Mouse (Mus musculus): ENCODE results near the gene Slc38a2.

Gene Slc38a2

GRCm38 (mm10) chr15:96699521-96700511, at the start of gene Slc38a2:
Gene Slc38a2, minus strand, starts transcription at chr15:96699730.
- DNase-seq = peak; percentile 90

- no peak for DNase-seq
Observed at GRCm38 (mm10) chr15:96749101-96749500, 49.6 kb upstream of the Slc38a2 start.

- no peak for DNase-seq
Observed at GRCm38 (mm10) chr15:96747551-96747950, 48.0 kb upstream of the Slc38a2 start.

- DNase-seq = no peak
Observed at GRCm38 (mm10) chr15:96746986-96747385, 47.5 kb upstream of the Slc38a2 start.

- no peak for DNase-seq
Observed at GRCm38 (mm10) chr15:96745299-96745698, 45.8 kb upstream of the Slc38a2 start.

- DNase-seq = no peak
Observed at GRCm38 (mm10) chr15:96744882-96745296, 45.4 kb upstream of the Slc38a2 start.

GRCm38 (mm10) chr15:96744153-96744881, 44.8 kb upstream of the Slc38a2 start:
- DNase-seq = no peak

- DNase-seq = no peak
Observed at GRCm38 (mm10) chr15:96743257-96743656, 43.7 kb upstream of the Slc38a2 start.

- no peak for DNase-seq
Observed at GRCm38 (mm10) chr15:96742591-96743241, 43.2 kb upstream of the Slc38a2 start.

GRCm38 (mm10) chr15:96740865-96741561, 41.5 kb upstream of the Slc38a2 start:
- DNase-seq = no peak

GRCm38 (mm10) chr15:96740091-96740490, 40.6 kb upstream of the Slc38a2 start:
- DNase-seq = no peak

- DNase-seq = no peak
Observed at GRCm38 (mm10) chr15:96736663-96737385, 37.3 kb upstream of the Slc38a2 start.

GRCm38 (mm10) chr15:96735562-96736160, 36.1 kb upstream of the Slc38a2 start:
- no peak for DNase-seq

GRCm38 (mm10) chr15:96734423-96734822, 34.9 kb upstream of the Slc38a2 start:
- DNase-seq = no peak

- no peak for DNase-seq
Observed at GRCm38 (mm10) chr15:96730416-96730815, 30.9 kb upstream of the Slc38a2 start.

- no peak for DNase-seq
Observed at GRCm38 (mm10) chr15:96729785-96730184, 30.3 kb upstream of the Slc38a2 start.

- DNase-seq = no peak
Observed at GRCm38 (mm10) chr15:96728993-96729392, 29.5 kb upstream of the Slc38a2 start.

- DNase-seq = no peak
Observed at GRCm38 (mm10) chr15:96728346-96728745, 28.8 kb upstream of the Slc38a2 start.

GRCm38 (mm10) chr15:96724506-96724905, 25.0 kb upstream of the Slc38a2 start:
- DNase-seq = no peak

GRCm38 (mm10) chr15:96722228-96722627, 22.7 kb upstream of the Slc38a2 start:
- DNase-seq = no peak

GRCm38 (mm10) chr15:96720146-96720545, 20.6 kb upstream of the Slc38a2 start:
- no peak for DNase-seq
